Mouse (Mus musculus): ENCODE results near the gene Plcg1. TPM values are rescaled to one million over a fixed set of nuclear protein-coding genes. Genes with fewer than 3 reads are reported as not detected.
A peak's percentile ranks its signal among the peaks of the same experiment; 100 is the strongest.

Plcg1 gene
- polyA plus RNA-seq, 1 experiment from 2014 or later = 75.9 TPM

- TF ChIP-seq CTCF (IDR thresholded peaks at IDR 0.05) = no peak
- DNase-seq (ENCODE audit: low read depth, low spot score) (no peak), ATAC-seq (no peak)
- CTCF ChIA-PET = interaction anchor here (1.0 to 1.4 kb wide), 3 partner anchors 11 to 46 kb away, joined by 3 to 4 read pairs (median 3); no protein-coding TSS in a partner anchor
- POLR2A ChIA-PET = interaction anchor here (1.7 kb wide), 1 partner anchor 11 kb away, joined by 4 read pairs; no protein-coding TSS in a partner anchor
- in situ Hi-C loops (cut with MboI; ENCODE audit: low pct_unique_long_range_greater_than_20kb) = no loop called here
- no peaks in the 10 kb centered on the region for H3K27me3 ChIP-seq
These were observed 58.6 kb downstream of the Plcg1 start for GRCm38 (mm10) chr2:160789741-160790140.

GRCm38 (mm10) chr2:160793117-160793516, 62.0 kb downstream of the Plcg1 start:
- H3K27me3 ChIP-seq = no peaks in the 10 kb centered on the region
- TF ChIP-seq CTCF (IDR thresholded peaks at IDR 0.05) = no peak
- no peak for ATAC-seq
- no peak for DNase-seq (ENCODE audit: low read depth, low spot score)
- in situ Hi-C loops (cut with MboI; ENCODE audit: low pct_unique_long_range_greater_than_20kb) = no loop called here
- ChIA-PET POLR2A (interaction anchor here (1.5 kb wide), 1 partner anchor 12 kb away, joined by 3 read pairs; no protein-coding TSS in a partner anchor), CTCF (interaction anchor here (1.3 kb wide), 1 partner anchor 16 kb away, joined by 3 read pairs; no protein-coding TSS in a partner anchor)

- DNase-seq (ENCODE audit: low read depth, low spot score) (no peak), ATAC-seq (no peak)
- in situ Hi-C loops (cut with MboI; ENCODE audit: low pct_unique_long_range_greater_than_20kb) = no loop called here
- POLR2A ChIA-PET = no interaction called here
- CTCF ChIA-PET = interaction anchor here (1.1 to 1.8 kb wide), 3 partner anchors 9 to 87 kb away, joined by 3 to 6 read pairs (median 3); no protein-coding TSS in a partner anchor
- TF ChIP-seq CTCF (IDR thresholded peaks at IDR 0.05) = no peak
- no peaks in the 10 kb centered on the region for H3K27me3 ChIP-seq
These were observed 65.9 kb downstream of the Plcg1 start for GRCm38 (mm10) chr2:160796973-160797372.

GRCm38 (mm10) chr2:160798206-160798605, 67.1 kb downstream of the Plcg1 start:
- ChIA-PET POLR2A (interaction anchor here (0.9 kb wide), 1 partner anchor 12 kb away, joined by 3 read pairs; no protein-coding TSS in a partner anchor), CTCF (interaction anchor here (0.9 to 1.8 kb wide), 5 partner anchors 13 to 86 kb away, joined by 3 to 6 read pairs (median 3); no protein-coding TSS in a partner anchor)
- in situ Hi-C loops (cut with MboI; ENCODE audit: low pct_unique_long_range_greater_than_20kb) = no loop called here
- TF ChIP-seq CTCF (IDR thresholded peaks at IDR 0.05) = no peak
- DNase-seq (ENCODE audit: low read depth, low spot score) = no peak
- H3K27me3 ChIP-seq = no peaks in the 10 kb centered on the region
- no peak for ATAC-seq

GRCm38 (mm10) chr2:160800967-160801366, 69.9 kb downstream of the Plcg1 start:
- ATAC-seq (no peak), DNase-seq (ENCODE audit: low read depth, low spot score) (no peak)
- in situ Hi-C loops (cut with MboI; ENCODE audit: low pct_unique_long_range_greater_than_20kb) = no loop called here
- no peak for TF ChIP-seq CTCF (IDR thresholded peaks at IDR 0.05)
- CTCF ChIA-PET = interaction anchor here (1.0 kb wide), 1 partner anchor 11 kb away, joined by 4 read pairs; no protein-coding TSS in a partner anchor
- POLR2A ChIA-PET = interaction anchor here (1.1 kb wide), 1 partner anchor 11 kb away, joined by 4 read pairs; no protein-coding TSS in a partner anchor
- no peaks in the 10 kb centered on the region for H3K27me3 ChIP-seq

- no peaks in the 10 kb centered on the region for H3K27me3 ChIP-seq
- no peak for TF ChIP-seq CTCF (IDR thresholded peaks at IDR 0.05)
- ChIA-PET CTCF (no interaction called here), POLR2A (no interaction called here)
- in situ Hi-C loops (cut with MboI; ENCODE audit: low pct_unique_long_range_greater_than_20kb) = no loop called here
- DNase-seq (ENCODE audit: low read depth, low spot score) (no peak), ATAC-seq (no peak)
These were observed 71.2 kb downstream of the Plcg1 start for GRCm38 (mm10) chr2:160802326-160802725.

- peak; percentile 69 for ATAC-seq
These were observed 73.9 kb downstream of the Plcg1 start for GRCm38 (mm10) chr2:160804794-160805527.

GRCm38 (mm10) chr2:160806091-160806521, 75.0 kb downstream of the Plcg1 start:
- ATAC-seq (no peak), DNase-seq (ENCODE audit: low read depth, low spot score) (no peak)
- H3K27me3 ChIP-seq = no peaks in the 10 kb centered on the region
- POLR2A ChIA-PET = interaction anchor here (1.4 kb wide), 1 partner anchor 63 kb away, joined by 3 read pairs; no protein-coding TSS in a partner anchor
- TF ChIP-seq CTCF (IDR thresholded peaks at IDR 0.05) = no peak
- CTCF ChIA-PET = interaction anchor here (0.9 to 2.3 kb wide), 3 partner anchors 9 to 79 kb away, joined by 3 to 11 read pairs (median 3); no protein-coding TSS in a partner anchor
- in situ Hi-C loops (cut with MboI; ENCODE audit: low pct_unique_long_range_greater_than_20kb) = no loop called here

More at GRCm38 (mm10) chr2:160804794-160805527, 73.9 kb downstream of the Plcg1 start:
- TF ChIP-seq CTCF (IDR thresholded peaks at IDR 0.05) = no peak
- in situ Hi-C loops (cut with MboI; ENCODE audit: low pct_unique_long_range_greater_than_20kb) = no loop called here
- ChIA-PET POLR2A (interaction anchor here (0.6 to 1.5 kb wide), 4 partner anchors 13 to 68 kb away, joined by 3 read pairs; partner anchors contain the start of gene Zhx3), CTCF (interaction anchor here (0.7 to 2.3 kb wide), 3 partner anchors 14 to 80 kb away, joined by 3 to 11 read pairs (median 3); no protein-coding TSS in a partner anchor)
- H3K27me3 ChIP-seq = no peaks in the 10 kb centered on the region
- no peak for DNase-seq (ENCODE audit: low read depth, low spot score)

- ChIA-PET POLR2A (no interaction called here), CTCF (interaction anchor here (1.2 to 1.5 kb wide), 3 partner anchors 16 to 75 kb away, joined by 3 to 4 read pairs (median 3); no protein-coding TSS in a partner anchor)
- TF ChIP-seq CTCF (IDR thresholded peaks at IDR 0.05) = no peak
- H3K27me3 ChIP-seq = no peaks in the 10 kb centered on the region
- DNase-seq (ENCODE audit: low read depth, low spot score) = no peak
- in situ Hi-C loops (cut with MboI; ENCODE audit: low pct_unique_long_range_greater_than_20kb) = no loop called here
- ATAC-seq = no peak
These were observed 79.3 kb downstream of the Plcg1 start for GRCm38 (mm10) chr2:160810376-160810775.

- DNase-seq (ENCODE audit: low read depth, low spot score) = no peak
- CTCF ChIA-PET = interaction anchor here (1.2 to 1.5 kb wide), 3 partner anchors 15 to 74 kb away, joined by 3 to 4 read pairs (median 3); no protein-coding TSS in a partner anchor
- no peak for ATAC-seq
These were observed 79.7 kb downstream of the Plcg1 start for GRCm38 (mm10) chr2:160810802-160811201.

More at GRCm38 (mm10) chr2:160810802-160811201, 79.7 kb downstream of the Plcg1 start:
- H3K27me3 ChIP-seq = no peaks in the 10 kb centered on the region
- no peak for TF ChIP-seq CTCF (IDR thresholded peaks at IDR 0.05)
- in situ Hi-C loops (cut with MboI; ENCODE audit: low pct_unique_long_range_greater_than_20kb) = no loop called here
- POLR2A ChIA-PET = no interaction called here

Other genes with a start within 250 kb of the Plcg1 start
- gene Top1, start 85.4 kb upstream of the Plcg1 start, polyA plus RNA-seq (2021) = 80.7 TPM
- gene Zhx3, start 141.7 kb downstream of the Plcg1 start, polyA plus RNA-seq (2021) = 14.6 TPM
- 2.3 TPM for gene Lpin3, start 149.4 kb downstream of the Plcg1 start, polyA plus RNA-seq (2021)
- not detected for gene Emilin3, start 181.0 kb downstream of the Plcg1 start, polyA plus RNA-seq (2021)

All from Patski (cell line).